Mouse (Mus musculus): Measurements from ENCODE around the gene 4931422A03Rik.

DNA sequence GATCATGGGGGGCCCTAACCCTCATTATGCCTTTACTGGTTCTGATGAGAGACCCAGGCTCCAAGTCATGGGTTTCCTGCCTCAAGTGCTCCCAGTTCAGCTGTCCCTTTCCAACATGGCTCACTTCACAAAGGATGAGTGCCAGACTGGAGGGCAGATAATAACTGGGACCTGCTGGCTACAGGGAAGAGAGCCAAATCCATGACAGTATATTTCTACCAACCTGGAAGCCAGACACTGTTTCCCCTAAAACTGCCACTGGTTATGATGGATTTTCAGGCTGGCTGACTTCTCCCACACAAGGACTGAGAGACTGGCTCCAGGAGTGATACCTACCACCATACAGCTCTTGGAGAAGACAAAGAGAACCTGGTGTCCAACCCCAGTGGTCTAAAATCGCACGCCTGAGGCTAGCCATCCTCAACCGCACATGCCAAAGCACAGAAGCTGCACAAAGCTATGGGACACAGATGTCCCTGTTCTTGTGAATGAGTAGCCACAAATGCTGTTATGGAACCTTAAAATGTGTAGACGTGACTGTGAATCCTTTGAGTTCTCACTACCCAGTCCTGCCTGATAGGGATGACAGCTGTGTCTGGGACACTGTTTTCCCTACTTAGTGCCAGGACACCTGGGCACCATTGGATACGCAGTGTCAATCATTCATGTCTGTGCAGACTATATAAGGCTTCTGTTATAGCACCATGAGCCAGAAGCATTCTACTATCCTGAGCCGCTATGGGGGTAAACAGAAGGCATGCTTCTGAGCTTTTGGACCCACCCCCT lies 74.9 kb downstream of the 4931422A03Rik start:
- TF ChIP-seq CTCF (IDR thresholded peaks at IDR 0.05; ENCODE audit: borderline replicate concordance, insufficient read depth, low read length) (no peak), POLR2A (IDR thresholded peaks at IDR 0.05; ENCODE audit: low read depth, low read length) (no peak)
